In the genomic region with DNA sequence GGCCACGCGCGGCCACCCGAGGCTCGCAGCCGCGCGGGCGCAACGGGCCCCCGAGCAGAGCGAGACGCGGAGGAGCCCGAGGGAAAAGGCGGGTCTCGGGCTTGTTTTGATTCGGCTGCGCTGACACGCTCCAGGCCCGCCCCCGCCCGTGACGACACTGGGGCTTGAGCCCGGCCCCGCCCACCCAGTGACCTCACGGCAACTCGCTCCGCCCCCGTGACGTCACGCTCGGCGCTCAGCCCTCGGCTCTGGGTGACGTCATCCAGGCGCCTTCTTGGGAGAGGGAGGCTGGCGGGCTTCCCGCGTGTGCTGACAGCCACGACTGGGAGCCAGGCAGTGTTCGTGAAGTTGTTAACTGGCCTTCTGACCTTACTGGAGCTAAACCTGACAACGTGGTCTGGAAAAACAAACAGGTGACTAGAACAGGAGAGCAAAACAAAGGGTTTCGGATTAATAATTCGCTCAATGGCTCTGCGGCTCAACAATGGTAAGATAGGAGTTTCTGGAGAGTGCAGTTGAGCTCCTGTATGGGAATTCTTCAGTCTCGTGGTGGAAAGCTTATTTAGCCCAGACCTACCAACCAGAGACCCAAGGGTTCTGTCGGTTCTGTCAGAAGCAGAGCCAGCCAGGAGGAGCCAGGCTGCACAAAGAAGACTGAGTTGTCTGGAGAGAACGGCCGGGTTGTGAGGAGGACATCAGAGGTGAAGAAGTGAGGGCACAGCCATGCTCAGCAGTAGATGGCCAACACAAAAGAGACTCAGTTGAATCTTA, we compare ENCODE assay signal across 8 mouse cellular contexts. TPM values are rescaled to one million over a fixed set of nuclear protein-coding genes. Genes with fewer than 3 reads are reported as not detected.
DNase-seq lines count a peak whose midpoint lies in the region; ATAC-seq lines count a peak whose summit lies in the region.

A gene (minus strand): TSS at position 108 of the 771 bp plus-strand sequence.

- H3K9me3 ChIP-seq in megakaryocyte, embryonic 14.5 days: peaks cover 9% of the 10 kb centered on the region

- H3K27me3 ChIP-seq in megakaryocyte, embryonic 14.5 days (replicated peaks): no peaks in the 10 kb centered on the region

- peaks cover 11% of the 10 kb centered on the region; the same call in 1 of the 2 replicates for H3K4me1 ChIP-seq in megakaryocyte, embryonic 14.5 days

- H3K36me3 ChIP-seq in megakaryocyte, embryonic 14.5 days (replicated peaks; ENCODE audit: low read length): peaks cover 11% of the 10 kb centered on the region

- H3K4me3 ChIP-seq in megakaryocyte, embryonic 14.5 days (replicated peaks): peak within 1 kb of the TSS; percentile 94

- ATAC-seq in common myeloid progenitor, adult 5-6 weeks (replicated peaks; ENCODE audit: low read depth, poor library complexity, severe bottlenecking): peak; percentile 76

- DNase-seq in ZHBTc4 (ENCODE audit: low read depth, low spot score): peak; percentile 98
- DNase-seq in gastrocnemius, adult 8-10 months (ENCODE audit: low spot score in 2 of 2): peak; percentile 72 to 76
- peak; percentile 70 for DNase-seq in hindlimb bud, embryonic 11.5 days (ENCODE audit: extremely low spot score, low read depth, low spot score)
- peak; percentile 69 to 86 for DNase-seq in left cerebral cortex, adult 8-10 months (ENCODE audit: low spot score in 2 of 2)
- DNase-seq in right cerebral cortex, postnatal 10 days (ENCODE audit: low spot score in 2 of 2): peak; percentile 93 to 94
- DNase-seq in urinary bladder, postnatal 25 days (ENCODE audit: low spot score): peak; percentile 84

RNA-seq across cellular contexts. Expression of the gene that starts here (rescaled TPM):
- 29.1 and 30.3 TPM in 2 replicates for total RNA-seq in common myeloid progenitor, adult 5-6 weeks (2017)
- 10 to 100 TPM; 17.4 to 22.7 (median 20.4) TPM for total RNA-seq in gastrocnemius, adult 8-10 months (2022)
- total RNA-seq in left cerebral cortex, adult 8-10 months (2022): 10 to 100 TPM; 24.6 to 26.9 (median 26.4) TPM
- 2.2 and 4.0 TPM in 2 replicates for polyA plus RNA-seq in megakaryocyte, embryonic 14.5 days (2012; ENCODE audit: insufficient read depth, low replicate concordance)

Comparison
In these comparisons a context has a peak if more than half of its experiments do, and no peak if none do; other contexts are left out.
1. Peak in every context shown above with its lines: DNase-seq, ATAC-seq and H3K4me3 ChIP-seq.